Mouse (Mus musculus): Measurements from ENCODE around the gene Bahcc1. TPM values are rescaled to one million over a fixed set of nuclear protein-coding genes. Genes with fewer than 3 reads are reported as not detected.

Gene Bahcc1
- total RNA-seq, 1 experiment from 2014 or later, result 0.76 TPM

- no peak for ATAC-seq (replicated peaks; ENCODE audit: insufficient number of reproducible peaks, low FRiP score, low TSS enrichment, poor library complexity, severe bottlenecking)
Observed at GRCm38 (mm10) chr11:120238751-120239359, 6.1 kb downstream of the Bahcc1 start.

GRCm38 (mm10) chr11:120239581-120239991, 6.8 kb downstream of the Bahcc1 start:
- no peak for ATAC-seq (replicated peaks; ENCODE audit: insufficient number of reproducible peaks, low FRiP score, low TSS enrichment, poor library complexity, severe bottlenecking)

GRCm38 (mm10) chr11:120240206-120240605, 7.5 kb downstream of the Bahcc1 start:
- ATAC-seq (replicated peaks; ENCODE audit: insufficient number of reproducible peaks, low FRiP score, low TSS enrichment, poor library complexity, severe bottlenecking), result no peak

- ATAC-seq (replicated peaks; ENCODE audit: insufficient number of reproducible peaks, low FRiP score, low TSS enrichment, poor library complexity, severe bottlenecking), result no peak
Observed at GRCm38 (mm10) chr11:120240941-120241890, 8.5 kb downstream of the Bahcc1 start.

GRCm38 (mm10) chr11:120241981-120242725, 9.4 kb downstream of the Bahcc1 start:
- ATAC-seq (replicated peaks; ENCODE audit: insufficient number of reproducible peaks, low FRiP score, low TSS enrichment, poor library complexity, severe bottlenecking), result no peak

GRCm38 (mm10) chr11:120242726-120243530, 10.2 kb downstream of the Bahcc1 start:
- no peak for ATAC-seq (replicated peaks; ENCODE audit: insufficient number of reproducible peaks, low FRiP score, low TSS enrichment, poor library complexity, severe bottlenecking)

- ATAC-seq (replicated peaks; ENCODE audit: insufficient number of reproducible peaks, low FRiP score, low TSS enrichment, poor library complexity, severe bottlenecking), result no peak
Observed at GRCm38 (mm10) chr11:120243531-120243820, 10.7 kb downstream of the Bahcc1 start.

GRCm38 (mm10) chr11:120248160-120248793, 15.5 kb downstream of the Bahcc1 start:
- no peak for ATAC-seq (replicated peaks; ENCODE audit: insufficient number of reproducible peaks, low FRiP score, low TSS enrichment, poor library complexity, severe bottlenecking)

GRCm38 (mm10) chr11:120248899-120249298, 16.2 kb downstream of the Bahcc1 start:
- ATAC-seq (replicated peaks; ENCODE audit: insufficient number of reproducible peaks, low FRiP score, low TSS enrichment, poor library complexity, severe bottlenecking), result no peak

GRCm38 (mm10) chr11:120250991-120251949, 18.5 kb downstream of the Bahcc1 start:
- no peak for ATAC-seq (replicated peaks; ENCODE audit: insufficient number of reproducible peaks, low FRiP score, low TSS enrichment, poor library complexity, severe bottlenecking)

- ATAC-seq (replicated peaks; ENCODE audit: insufficient number of reproducible peaks, low FRiP score, low TSS enrichment, poor library complexity, severe bottlenecking), result no peak
Observed at GRCm38 (mm10) chr11:120251950-120252308, 19.2 kb downstream of the Bahcc1 start.

GRCm38 (mm10) chr11:120252398-120252797, 19.7 kb downstream of the Bahcc1 start:
- ATAC-seq (replicated peaks; ENCODE audit: insufficient number of reproducible peaks, low FRiP score, low TSS enrichment, poor library complexity, severe bottlenecking), result no peak

- ATAC-seq (replicated peaks; ENCODE audit: insufficient number of reproducible peaks, low FRiP score, low TSS enrichment, poor library complexity, severe bottlenecking), result no peak
Observed at GRCm38 (mm10) chr11:120252843-120253645, 20.3 kb downstream of the Bahcc1 start.

GRCm38 (mm10) chr11:120253646-120254315, 21.0 kb downstream of the Bahcc1 start:
- no peak for ATAC-seq (replicated peaks; ENCODE audit: insufficient number of reproducible peaks, low FRiP score, low TSS enrichment, poor library complexity, severe bottlenecking)

GRCm38 (mm10) chr11:120254420-120254819, 21.7 kb downstream of the Bahcc1 start:
- ATAC-seq (replicated peaks; ENCODE audit: insufficient number of reproducible peaks, low FRiP score, low TSS enrichment, poor library complexity, severe bottlenecking), result no peak

GRCm38 (mm10) chr11:120255038-120255437, 22.3 kb downstream of the Bahcc1 start:
- ATAC-seq (replicated peaks; ENCODE audit: insufficient number of reproducible peaks, low FRiP score, low TSS enrichment, poor library complexity, severe bottlenecking), result no peak
